Mouse (Mus musculus): ENCODE results near the gene Kprp. TPM values are rescaled to one million over a fixed set of nuclear protein-coding genes. Genes with fewer than 3 reads are reported as not detected.
"Not testable (repeated sequence)": the region's sequence is repeated elsewhere in the genome, so short reads cannot be mapped to it uniquely, and the experiment has no call there.

Gene Kprp
- not detected in 2 replicates for polyA plus RNA-seq (2014; fragmentation: Nextera tagmentation; extraction: Ambion mirVana)

DNA sequence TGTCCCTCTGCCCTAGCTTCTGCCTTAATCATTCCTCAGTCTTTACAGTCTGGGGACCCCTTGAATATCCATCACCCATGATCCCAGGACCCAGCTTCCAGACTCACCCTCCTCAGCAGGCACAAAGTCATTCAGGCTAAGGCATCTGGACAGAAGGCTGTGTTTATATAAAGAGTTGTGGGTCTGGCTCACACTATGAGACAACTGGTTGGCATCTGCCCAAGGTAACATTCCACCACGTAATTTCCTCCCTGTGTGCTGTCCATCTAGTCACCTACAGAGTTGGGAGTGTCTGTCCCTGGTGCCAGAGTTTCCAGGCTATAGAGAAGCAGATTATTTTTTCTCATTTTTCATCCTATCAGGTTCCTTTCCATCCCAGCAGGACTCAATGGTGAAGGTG, at the start of gene Kprp:
Kprp (minus strand) TSS at position 140 of the 400 bp plus-strand sequence.
- Histone ChIP-seq H3K27me3 (ENCODE audit: control insufficient read depth, insufficient read depth, low read length) (no peaks in the 10 kb centered on the region), H3K4me3 (ENCODE audit: low read depth, low read length) (no peak within 1 kb of the TSS), H3K4me2 (ENCODE audit: low read depth, low read length) (no peak within 1 kb of the TSS), H3K4me1 (ENCODE audit: control insufficient read depth, insufficient read depth, low read length) (no peaks in the 10 kb centered on the region), H3K9me3 (ENCODE audit: control insufficient read depth, low read length) (no peaks in the 10 kb centered on the region), H3K9ac (replicated peaks; ENCODE audit: low read depth, low read length) (no peak within 1 kb of the TSS), H3K36me3 (ENCODE audit: control insufficient read depth, insufficient read depth, low read length) (no peaks in the 10 kb centered on the region), H3K27ac (ENCODE audit: low read depth, low read length) (no peak within 1 kb of the TSS)
- WGBS: 63% methylated on average over 1 of the region's 1 CpGs
- no peak for ATAC-seq (ENCODE audit: low read depth)

GRCm38 (mm10) chr3:92874180-92874579, 47.1 kb upstream of the Kprp start:
- Histone ChIP-seq H3K4me1 (ENCODE audit: control insufficient read depth, insufficient read depth, low read length) (no peaks in the 10 kb centered on the region), H3K9me3 (ENCODE audit: control insufficient read depth, low read length) (no peaks in the 10 kb centered on the region), H3K27me3 (ENCODE audit: control insufficient read depth, insufficient read depth, low read length) (no peaks in the 10 kb centered on the region), H3K4me2 (ENCODE audit: low read depth, low read length) (no peak overlapping the region), H3K4me3 (ENCODE audit: low read depth, low read length) (no peak overlapping the region), H3K9ac (replicated peaks; ENCODE audit: low read depth, low read length) (no peak overlapping the region), H3K27ac (ENCODE audit: low read depth, low read length) (no peak overlapping the region), H3K36me3 (ENCODE audit: control insufficient read depth, insufficient read depth, low read length) (no peaks in the 10 kb centered on the region)
- 87% methylated on average over 3 of the region's 3 CpGs for WGBS
- no peak for ATAC-seq (ENCODE audit: low read depth)

DNA sequence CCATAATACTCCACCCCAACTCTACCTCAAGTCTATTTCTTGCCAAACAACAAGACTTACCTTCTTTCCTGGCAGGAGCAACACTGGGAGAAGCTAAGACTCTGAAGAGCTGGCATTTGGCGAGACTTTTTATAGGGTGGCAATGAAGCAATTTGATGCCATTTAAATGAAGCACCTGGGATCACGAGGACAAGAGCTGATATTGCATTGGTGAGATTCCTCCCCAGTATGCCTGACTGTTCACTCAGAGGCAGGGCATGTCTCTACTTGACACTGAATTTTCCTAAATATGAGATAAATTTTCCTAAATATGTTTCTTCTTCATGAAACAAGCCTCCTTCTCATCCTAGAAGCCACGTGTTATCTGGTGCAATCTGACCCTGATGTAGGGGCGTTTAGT, 43.1 kb upstream of the Kprp start, which contains the start of gene 2310050C09Rik:
2310050C09Rik (minus strand) TSS at position 101 of the 400 bp plus-strand sequence.
- H3K4me1 ChIP-seq (ENCODE audit: control insufficient read depth, insufficient read depth, low read length): no peaks in the 10 kb centered on the region
- no peaks in the 10 kb centered on the region for H3K27me3 ChIP-seq (ENCODE audit: control insufficient read depth, insufficient read depth, low read length)
- WGBS: 77% methylated on average over 4 of the region's 4 CpGs
- no peak within 1 kb of the TSS for H3K4me3 ChIP-seq (ENCODE audit: low read depth, low read length)
- no peak within 1 kb of the TSS for H3K4me2 ChIP-seq (ENCODE audit: low read depth, low read length)
- no peaks in the 10 kb centered on the region for H3K9me3 ChIP-seq (ENCODE audit: control insufficient read depth, low read length)
- ATAC-seq (ENCODE audit: low read depth): no peak
- H3K36me3 ChIP-seq (ENCODE audit: control insufficient read depth, insufficient read depth, low read length): no peaks in the 10 kb centered on the region
- H3K27ac ChIP-seq (ENCODE audit: low read depth, low read length): no peak within 1 kb of the TSS
- H3K9ac ChIP-seq (replicated peaks; ENCODE audit: low read depth, low read length): no peak within 1 kb of the TSS

DNA sequence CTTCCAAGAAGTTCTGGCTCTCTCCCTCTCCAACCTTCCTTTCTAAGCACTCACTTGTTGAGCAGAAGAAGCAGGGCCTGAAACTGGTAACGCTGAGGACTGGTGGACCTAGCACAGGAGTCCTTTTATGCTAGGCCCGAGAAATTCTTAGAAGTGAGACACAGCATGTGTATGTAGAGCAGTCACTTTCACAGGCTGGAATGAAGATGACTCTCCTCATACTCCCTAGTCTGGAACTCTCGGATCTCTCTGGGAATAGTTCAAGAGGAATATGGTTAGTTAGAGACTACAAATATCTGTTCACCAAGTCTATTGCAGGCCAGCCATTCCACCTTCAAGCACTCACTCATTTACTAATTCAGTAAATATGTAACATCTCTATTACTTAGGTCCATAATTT, 24.1 kb upstream of the Kprp start, which contains the start of gene Lce1l:
Lce1l (minus strand) TSS at position 101 of the 400 bp plus-strand sequence.
- no peaks in the 10 kb centered on the region for H3K27me3 ChIP-seq (ENCODE audit: control insufficient read depth, insufficient read depth, low read length)
- H3K4me3 ChIP-seq (ENCODE audit: low read depth, low read length): no peak within 1 kb of the TSS
- WGBS: 87% methylated on average over 3 of the region's 3 CpGs
- H3K9ac ChIP-seq (replicated peaks; ENCODE audit: low read depth, low read length): no peak within 1 kb of the TSS
- no peak within 1 kb of the TSS for H3K4me2 ChIP-seq (ENCODE audit: low read depth, low read length)
- H3K36me3 ChIP-seq (ENCODE audit: control insufficient read depth, insufficient read depth, low read length): no peaks in the 10 kb centered on the region
- H3K4me1 ChIP-seq (ENCODE audit: control insufficient read depth, insufficient read depth, low read length): no peaks in the 10 kb centered on the region
- ATAC-seq (ENCODE audit: low read depth): no peak
- no peak within 1 kb of the TSS for H3K27ac ChIP-seq (ENCODE audit: low read depth, low read length)
- H3K9me3 ChIP-seq (ENCODE audit: control insufficient read depth, low read length): no peaks in the 10 kb centered on the region

GRCm38 (mm10) chr3:92825808-92826207, 1.2 kb downstream of the Kprp start:
- H3K27me3 ChIP-seq (ENCODE audit: control insufficient read depth, insufficient read depth, low read length): no peaks in the 10 kb centered on the region
- 50% methylated on average over 1 of the region's 1 CpGs for WGBS
- no peaks in the 10 kb centered on the region for H3K4me1 ChIP-seq (ENCODE audit: control insufficient read depth, insufficient read depth, low read length)
- H3K27ac ChIP-seq (ENCODE audit: low read depth, low read length): no peak overlapping the region
- H3K9ac ChIP-seq (replicated peaks; ENCODE audit: low read depth, low read length): no peak overlapping the region
- H3K9me3 ChIP-seq (ENCODE audit: control insufficient read depth, low read length): no peaks in the 10 kb centered on the region
- H3K4me3 ChIP-seq (ENCODE audit: low read depth, low read length): no peak overlapping the region
- H3K36me3 ChIP-seq (ENCODE audit: control insufficient read depth, insufficient read depth, low read length): no peaks in the 10 kb centered on the region
- no peak overlapping the region for H3K4me2 ChIP-seq (ENCODE audit: low read depth, low read length)
- no peak for ATAC-seq (ENCODE audit: low read depth)

- WGBS: 89% methylated on average over 2 of the region's 2 CpGs
- ATAC-seq (ENCODE audit: low read depth); H3K36me3 ChIP-seq (ENCODE audit: control insufficient read depth, insufficient read depth, low read length): not testable (repeated sequence)
Observed at GRCm38 (mm10) chr3:92816036-92816435, 11.0 kb downstream of the Kprp start.

DNA sequence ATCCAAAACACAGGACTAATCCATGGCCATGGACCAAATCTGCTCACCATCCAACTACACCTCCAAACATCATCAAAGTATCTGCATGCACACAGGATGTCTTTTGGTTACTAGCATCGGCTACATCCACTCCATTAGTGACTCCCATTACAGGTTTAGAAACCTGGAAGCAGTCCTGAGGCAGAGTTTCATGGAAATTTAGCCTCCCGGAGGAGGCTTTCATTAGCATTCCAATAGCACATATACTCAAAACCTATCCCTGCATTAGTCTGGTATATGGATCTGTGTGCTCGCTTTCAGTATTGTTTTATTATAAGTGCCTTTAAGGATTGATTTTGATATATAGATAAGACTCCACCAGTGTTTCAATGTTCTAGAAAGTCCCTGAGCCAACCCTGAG, 11.5 kb downstream of the Kprp start:
- WGBS: 96% methylated on average over 3 of the region's 3 CpGs
- Histone ChIP-seq H3K27me3 (ENCODE audit: control insufficient read depth, insufficient read depth, low read length) (no peaks in the 10 kb centered on the region), H3K4me1 (ENCODE audit: control insufficient read depth, insufficient read depth, low read length) (no peaks in the 10 kb centered on the region), H3K4me3 (ENCODE audit: low read depth, low read length) (no peak overlapping the region), H3K36me3 (ENCODE audit: control insufficient read depth, insufficient read depth, low read length) (no peaks in the 10 kb centered on the region), H3K4me2 (ENCODE audit: low read depth, low read length) (no peak overlapping the region), H3K9ac (replicated peaks; ENCODE audit: low read depth, low read length) (no peak overlapping the region), H3K27ac (ENCODE audit: low read depth, low read length) (no peak overlapping the region), H3K9me3 (ENCODE audit: control insufficient read depth, low read length) (no peaks in the 10 kb centered on the region)
- ATAC-seq (ENCODE audit: low read depth): no peak

More at GRCm38 (mm10) chr3:92816036-92816435, 11.0 kb downstream of the Kprp start:
- H3K27ac ChIP-seq (ENCODE audit: low read depth, low read length); H3K4me1 ChIP-seq (ENCODE audit: control insufficient read depth, insufficient read depth, low read length); H3K4me3 ChIP-seq (ENCODE audit: low read depth, low read length); H3K27me3 ChIP-seq (ENCODE audit: control insufficient read depth, insufficient read depth, low read length); H3K9ac ChIP-seq (replicated peaks; ENCODE audit: low read depth, low read length); H3K9me3 ChIP-seq (ENCODE audit: control insufficient read depth, low read length); H3K4me2 ChIP-seq (ENCODE audit: low read depth, low read length): not testable (repeated sequence)

DNA sequence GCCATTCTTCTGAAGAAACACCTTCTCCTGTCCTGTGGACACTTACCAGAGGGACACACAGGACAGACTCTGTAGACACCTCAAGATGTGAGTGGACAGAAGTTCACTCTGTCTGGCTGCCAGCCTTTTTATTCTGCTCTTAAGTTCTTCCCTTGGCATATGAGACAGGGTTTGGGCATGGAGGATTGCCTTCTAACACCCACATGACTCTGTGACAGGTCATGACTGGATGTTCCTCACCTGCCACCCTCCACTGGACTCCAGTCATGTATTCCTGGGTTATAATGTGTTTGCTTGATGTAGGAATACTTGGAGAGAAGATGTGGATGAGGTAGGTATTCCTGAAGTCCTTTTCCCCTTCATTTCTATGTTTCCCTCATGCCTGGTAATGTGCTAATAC, 19.3 kb downstream of the Kprp start, which contains the start of gene Lce1k:
Lce1k (minus strand) TSS at position 101 of the 400 bp plus-strand sequence.
- Histone ChIP-seq H3K4me1 (ENCODE audit: control insufficient read depth, insufficient read depth, low read length) (no peaks in the 10 kb centered on the region), H3K27me3 (ENCODE audit: control insufficient read depth, insufficient read depth, low read length) (no peaks in the 10 kb centered on the region), H3K9me3 (ENCODE audit: control insufficient read depth, low read length) (no peaks in the 10 kb centered on the region), H3K27ac (ENCODE audit: low read depth, low read length) (no peak within 1 kb of the TSS), H3K36me3 (ENCODE audit: control insufficient read depth, insufficient read depth, low read length) (no peaks in the 10 kb centered on the region), H3K4me3 (ENCODE audit: low read depth, low read length) (no peak within 1 kb of the TSS), H3K4me2 (ENCODE audit: low read depth, low read length) (no peak within 1 kb of the TSS), H3K9ac (replicated peaks; ENCODE audit: low read depth, low read length) (no peak within 1 kb of the TSS)
- ATAC-seq (ENCODE audit: low read depth): no peak

DNA sequence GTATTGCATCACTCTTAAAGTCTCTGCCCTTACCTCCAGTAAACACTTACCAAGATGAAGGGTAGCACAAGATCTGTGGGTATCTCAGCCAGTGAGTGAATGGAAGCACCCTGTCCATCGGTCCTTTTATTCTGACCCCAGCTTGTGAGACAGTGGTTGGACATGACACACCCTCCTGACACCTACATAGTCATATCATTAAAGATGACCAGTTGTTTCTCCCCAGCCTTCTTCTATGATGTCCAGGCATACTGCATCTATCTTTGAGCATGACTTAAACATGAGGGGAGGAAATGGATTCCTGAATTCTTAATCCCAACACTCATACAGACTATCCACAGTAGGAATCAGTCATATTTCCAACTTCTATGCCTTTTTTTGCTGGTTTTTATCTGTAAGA, 36.6 kb downstream of the Kprp start, which contains the start of gene Lce1j:
Lce1j (minus strand) TSS at position 101 of the 400 bp plus-strand sequence.
- no peak within 1 kb of the TSS for H3K9ac ChIP-seq (replicated peaks; ENCODE audit: low read depth, low read length)
- no peaks in the 10 kb centered on the region for H3K27me3 ChIP-seq (ENCODE audit: control insufficient read depth, insufficient read depth, low read length)
- no peak within 1 kb of the TSS for H3K27ac ChIP-seq (ENCODE audit: low read depth, low read length)
- no peak within 1 kb of the TSS for H3K4me3 ChIP-seq (ENCODE audit: low read depth, low read length)
- no peaks in the 10 kb centered on the region for H3K9me3 ChIP-seq (ENCODE audit: control insufficient read depth, low read length)
- 90% methylated on average over 1 of the region's 1 CpGs for WGBS
- H3K4me1 ChIP-seq (ENCODE audit: control insufficient read depth, insufficient read depth, low read length): no peaks in the 10 kb centered on the region
- H3K36me3 ChIP-seq (ENCODE audit: control insufficient read depth, insufficient read depth, low read length): no peaks in the 10 kb centered on the region
- ATAC-seq (ENCODE audit: low read depth): no peak
- H3K4me2 ChIP-seq (ENCODE audit: low read depth, low read length): no peak within 1 kb of the TSS
